Mouse (Mus musculus) adrenal gland, adult 8-10 months (tissue): ENCODE measurements around the gene Zfp784. TPM values are rescaled to one million over a fixed set of nuclear protein-coding genes. Genes with fewer than 3 reads are reported as not detected.
"Not testable (repeated sequence)": the region's sequence is repeated elsewhere in the genome, so short reads cannot be mapped to it uniquely, and the experiment has no call there.

Experiments
- DNase-seq: peaks from one replicate; pipeline ENCODE4 v3.0.0; 2022
- total RNA-seq, 4 experiments: library from RNA; stranded (reverse); gene quantifications; 2 replicates each; pipeline ENCODE4 v1.2.4; 2022

The Zfp784 gene
- 1 to 10 TPM; 4.3 to 7.8 (median 6.0) TPM for total RNA-seq

- DNase-seq: peak; percentile 91
Observed at GRCm38 (mm10) chr7:5038109-5038732, at the start of gene Zfp784. TSS of gene Zfp784 (minus strand) at chr7:5038446.

- no peak for DNase-seq
Observed at GRCm38 (mm10) chr7:5087886-5088285, 49.6 kb upstream of the Zfp784 start.

GRCm38 (mm10) chr7:5086921-5087440 is 48.7 kb upstream of the Zfp784 start:
- no peak for DNase-seq

GRCm38 (mm10) chr7:5085512-5085911 is 47.3 kb upstream of the Zfp784 start:
- no peak for DNase-seq

- no peak for DNase-seq
Observed at GRCm38 (mm10) chr7:5083325-5084105, 45.3 kb upstream of the Zfp784 start.

GRCm38 (mm10) chr7:5081939-5082338 is 43.7 kb upstream of the Zfp784 start:
- no peak for DNase-seq

GRCm38 (mm10) chr7:5081241-5081640 is 43.0 kb upstream of the Zfp784 start:
- no peak for DNase-seq

GRCm38 (mm10) chr7:5080815-5081214 is 42.6 kb upstream of the Zfp784 start:
- DNase-seq: no peak

- peak; percentile 96 for DNase-seq
Observed at GRCm38 (mm10) chr7:5080010-5080751, 41.9 kb upstream of the Zfp784 start, which contains the start of gene Epn1. TSS of gene Epn1 (plus strand) at chr7:5080235.

- DNase-seq: not testable (repeated sequence)
Observed at GRCm38 (mm10) chr7:5079365-5080009, 41.2 kb upstream of the Zfp784 start.

GRCm38 (mm10) chr7:5076931-5077330 is 38.7 kb upstream of the Zfp784 start:
- no peak for DNase-seq

- no peak for DNase-seq
Observed at GRCm38 (mm10) chr7:5074984-5075383, 36.7 kb upstream of the Zfp784 start.

- DNase-seq: no peak
Observed at GRCm38 (mm10) chr7:5073586-5073985, 35.3 kb upstream of the Zfp784 start.

GRCm38 (mm10) chr7:5064886-5065285 is 26.6 kb upstream of the Zfp784 start:
- DNase-seq: no peak

- no peak for DNase-seq
Observed at GRCm38 (mm10) chr7:5062360-5063001, 24.2 kb upstream of the Zfp784 start.

- DNase-seq: peak; percentile 90
Observed at GRCm38 (mm10) chr7:5061774-5062359, 23.6 kb upstream of the Zfp784 start, which contains the start of gene U2af2. TSS of gene U2af2 (plus strand) at chr7:5062143.

- DNase-seq: peak; percentile 97
Observed at GRCm38 (mm10) chr7:5060944-5061773, 22.9 kb upstream of the Zfp784 start.

GRCm38 (mm10) chr7:5060239-5060731 is 22.0 kb upstream of the Zfp784 start:
- DNase-seq: peak; percentile 82

- no peak for DNase-seq
Observed at GRCm38 (mm10) chr7:5059421-5059820, 21.2 kb upstream of the Zfp784 start.

GRCm38 (mm10) chr7:5058631-5059030 is 20.4 kb upstream of the Zfp784 start:
- DNase-seq: no peak
